Mouse (Mus musculus) myocyte (in vitro differentiated cells): ENCODE measurements around the gene Scg5.

ENCODE experiments used
- CEBPB ChIP-seq: IDR thresholded peaks from 2 replicates; pipeline ENCODE4 v1.6.1; 2011; ENCODE audit warnings: mild to moderate bottlenecking, moderate library complexity; ENCODE audit not compliant: poor library complexity, insufficient read depth, severe bottlenecking
- E2F4 ChIP-seq: IDR thresholded peaks from one replicate; pipeline ENCODE4 v1.6.1; 2011; ENCODE audit warnings: mild to moderate bottlenecking, control low read depth, moderate library complexity; ENCODE audit not compliant: insufficient read depth
- MAX ChIP-seq: IDR thresholded peaks from one replicate; pipeline ENCODE4 v1.6.1; 2011; ENCODE audit warnings: low read depth, mild to moderate bottlenecking, control low read depth
- MYOD1 ChIP-seq, 3 experiments: IDR thresholded peaks; one replicate each; pipeline ENCODE4 v1.6.1; 2011; ENCODE audit warnings: control low read depth in 2 of 3, low read depth in 2 of 3, mild to moderate bottlenecking in 2 of 3, moderate library complexity in 1 of 3; ENCODE audit not compliant: insufficient read length in 2 of 3, control insufficient read depth in 1 of 3
- POLR2A ChIP-seq: IDR thresholded peaks from one replicate; pipeline ENCODE4 v1.6.1; 2011; ENCODE audit warnings: low read depth, mild to moderate bottlenecking, control low read depth, moderate library complexity; ENCODE audit not compliant: insufficient read length
- POLR2AphosphoS2 ChIP-seq: IDR thresholded peaks from one replicate; pipeline ENCODE4 v1.6.1; 2011; ENCODE audit warnings: low read depth, control low read depth; ENCODE audit not compliant: insufficient read length
- REST ChIP-seq: IDR thresholded peaks from one replicate; pipeline ENCODE4 v1.6.1; 2011; ENCODE audit warnings: mild to moderate bottlenecking, control low read depth, moderate library complexity; ENCODE audit not compliant: insufficient read depth, insufficient read length
- SRF ChIP-seq: IDR thresholded peaks from one replicate; pipeline ENCODE4 v1.6.1; 2011; ENCODE audit warnings: low read depth; ENCODE audit not compliant: control insufficient read depth, insufficient read length
- TCF12 ChIP-seq: IDR thresholded peaks from one replicate; pipeline ENCODE4 v1.6.1; 2011; ENCODE audit warnings: mild to moderate bottlenecking, control low read depth; ENCODE audit not compliant: poor library complexity, insufficient read depth, severe bottlenecking
- TCF3 ChIP-seq: IDR thresholded peaks from one replicate; pipeline ENCODE4 v1.6.1; 2011; ENCODE audit warnings: low read depth, control low read depth; ENCODE audit not compliant: insufficient read length
- USF1 ChIP-seq: IDR thresholded peaks from one replicate; pipeline ENCODE4 v1.6.1; 2011; ENCODE audit warnings: low read depth, mild to moderate bottlenecking, control low read depth, moderate library complexity

DNA sequence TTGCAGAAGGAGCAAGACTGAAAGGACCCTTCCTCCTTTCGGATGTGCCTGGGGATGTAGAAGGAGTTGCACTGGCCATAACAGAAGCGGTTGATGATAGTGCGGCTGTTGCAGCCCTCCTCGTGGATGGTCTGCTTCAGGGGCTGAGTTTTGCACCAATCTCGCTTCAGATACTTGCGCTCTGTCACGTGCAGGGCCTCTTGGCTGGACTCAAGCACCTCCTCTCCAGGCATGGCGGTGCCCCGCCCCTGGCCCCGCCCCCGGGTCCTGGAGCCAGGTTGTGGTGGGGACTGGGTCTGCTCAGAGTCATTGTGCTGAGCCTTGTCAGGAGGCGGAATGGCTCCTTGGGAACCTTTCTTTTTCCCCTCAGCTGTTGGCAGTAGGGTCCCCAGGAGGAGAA lies 79.2 kb downstream of the Scg5 start:
- TF ChIP-seq POLR2A = no peak
- TF ChIP-seq USF1 = no peak
- TF ChIP-seq TCF3 = no peak
- TF ChIP-seq MAX = no peak
- no peak for TF ChIP-seq TCF12
- no peak for TF ChIP-seq POLR2AphosphoS2
- TF ChIP-seq CEBPB = no peak
- no peak for TF ChIP-seq E2F4
- no peak for TF ChIP-seq SRF
- no peak for TF ChIP-seq REST
- no peak for TF ChIP-seq MYOD1 (IDR thresholded peaks at IDR 0.05; ENCODE audit: control insufficient read depth in 1 of 3, insufficient read length in 2 of 3, low read depth in 2 of 3)
